Mouse (Mus musculus) frontal cortex, postnatal 10 days (tissue): ENCODE results near the gene D030056L22Rik.

Experiments used
- DNase-seq, 2 experiments: peaks; one replicate each; pipeline ENCODE4 v3.0.0; 2022; ENCODE audit warnings: low spot score in 2 of 2, mixed read lengths in 1 of 2

Gene D030056L22Rik

DNA sequence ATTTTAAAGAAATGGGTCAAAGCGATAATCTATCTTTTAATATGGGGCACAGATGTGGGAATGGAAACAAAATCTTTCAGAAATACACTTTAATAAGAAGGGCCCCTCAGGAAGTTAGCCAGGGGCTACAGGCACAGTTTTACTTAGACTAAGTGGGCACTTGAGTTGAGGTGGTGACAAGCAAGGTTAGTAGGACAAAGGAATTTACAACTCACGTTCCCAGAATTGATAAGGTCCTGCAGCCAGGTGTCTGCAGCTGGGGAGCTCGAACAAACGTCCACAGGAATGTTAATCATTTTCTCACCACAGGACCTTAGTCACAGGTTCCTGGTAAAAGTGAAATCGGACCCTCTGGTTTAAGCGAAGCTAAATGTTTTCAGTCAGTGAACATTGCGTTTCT lies 18.1 kb downstream of the D030056L22Rik start:
- no peak for DNase-seq

DNA sequence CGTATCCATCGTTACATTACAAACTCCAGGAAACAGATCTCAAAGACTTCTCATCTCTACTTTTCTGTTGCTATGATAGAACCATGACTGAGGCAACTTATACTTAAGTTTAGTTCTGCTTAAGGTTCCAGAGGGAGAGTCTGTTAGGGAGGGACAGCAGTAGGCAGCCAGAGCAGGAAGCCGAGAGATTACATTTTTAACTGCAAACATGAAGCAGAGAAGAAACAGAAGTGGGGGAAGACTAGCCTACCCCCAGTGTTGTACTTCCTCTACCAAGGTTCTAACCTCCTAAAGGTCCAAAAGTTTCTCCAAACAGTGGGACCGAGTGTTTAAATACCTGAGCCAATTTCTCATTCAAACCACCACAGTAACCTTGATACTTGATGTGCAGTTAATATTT lies 22.9 kb downstream of the D030056L22Rik start:
- DNase-seq: no peak

DNA sequence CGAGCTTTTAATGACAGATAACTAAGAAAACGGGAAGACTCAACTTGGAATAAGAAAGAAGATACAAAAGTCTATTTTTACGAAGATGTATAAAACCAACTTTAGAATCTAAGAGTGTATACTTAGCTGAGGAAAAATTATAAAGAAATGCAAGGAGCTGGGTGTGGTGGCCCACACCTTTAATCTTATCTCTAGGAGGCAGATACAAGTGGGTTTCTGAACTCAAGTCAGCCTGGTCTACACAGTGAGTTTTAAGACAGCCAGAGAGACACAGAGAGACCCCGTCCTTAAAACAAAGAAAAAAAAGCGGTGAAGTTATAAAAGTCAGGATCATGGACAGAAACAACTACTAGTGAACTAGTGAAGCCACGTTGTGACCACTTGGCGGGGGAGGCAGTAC lies 26.2 kb downstream of the D030056L22Rik start:
- DNase-seq: no peak

DNA sequence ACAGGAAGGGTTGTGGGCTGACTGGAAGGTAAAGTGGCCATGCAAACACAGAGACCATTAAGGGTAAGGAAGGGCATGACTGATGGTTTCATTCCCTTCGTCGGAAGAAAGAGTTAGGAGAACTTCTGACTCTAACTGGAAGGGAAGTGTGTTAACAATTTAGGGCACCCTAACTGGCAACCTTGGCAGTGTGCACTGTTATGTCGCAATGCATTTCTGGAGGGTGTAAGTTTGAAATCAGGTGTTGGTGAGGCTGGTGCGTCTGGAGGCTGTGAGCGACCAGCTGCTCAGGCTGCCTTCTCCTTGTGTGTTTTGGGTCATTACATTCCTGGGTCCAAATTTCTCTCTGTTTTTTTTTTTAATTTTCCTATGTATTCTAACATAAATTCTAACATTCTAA lies 31.0 kb downstream of the D030056L22Rik start:
- DNase-seq: no peak

- DNase-seq: no peak
Measured at GRCm38 (mm10) chr19:18746576-18747340, 33.8 kb downstream of the D030056L22Rik start.

DNA sequence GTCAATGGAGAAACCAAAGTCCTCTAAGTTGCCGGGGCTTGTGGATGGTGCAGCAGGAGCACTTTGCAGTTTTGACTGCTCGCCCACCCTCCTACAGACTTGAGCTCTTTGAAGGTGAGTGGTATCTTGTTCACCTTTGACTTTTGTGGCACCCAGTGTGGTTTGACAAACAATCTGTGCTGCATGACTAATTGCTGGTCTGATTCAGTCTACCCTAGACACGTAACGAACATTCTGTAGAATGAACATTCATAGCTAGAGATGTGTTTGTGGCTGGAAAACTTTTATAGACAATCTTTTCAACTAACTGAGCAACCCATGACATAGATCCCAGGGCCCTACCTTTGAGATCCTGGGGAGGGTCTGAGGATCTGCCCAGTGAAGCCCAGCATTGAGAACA lies 34.4 kb downstream of the D030056L22Rik start:
- DNase-seq: no peak

- no peak for DNase-seq
Measured at GRCm38 (mm10) chr19:18749598-18750339, 36.8 kb downstream of the D030056L22Rik start, which contains the start of gene Trpm6. Gene Trpm6, plus strand, starts transcription at chr19:18749983.

DNA sequence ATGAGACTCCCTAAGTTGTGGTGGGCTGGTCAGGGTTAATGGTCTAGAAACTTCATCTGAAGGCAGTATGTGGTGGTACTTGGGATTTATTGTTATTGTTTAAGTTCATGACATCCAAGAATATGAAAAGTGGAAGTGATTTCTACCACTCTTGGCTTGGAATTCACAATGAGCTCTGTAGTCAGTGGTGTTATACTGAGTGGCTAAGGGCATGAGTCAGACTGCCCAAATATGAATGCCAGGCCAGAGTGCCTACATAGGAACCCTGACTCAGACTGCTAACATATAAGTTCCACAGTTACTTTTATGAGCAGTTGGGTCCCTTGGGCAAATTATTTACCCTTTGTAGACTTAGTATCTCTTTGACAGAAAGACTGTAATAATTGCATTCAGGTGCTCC lies 44.2 kb downstream of the D030056L22Rik start:
- DNase-seq: no peak

GRCm38 (mm10) chr19:18757706-18758105 lies 44.7 kb downstream of the D030056L22Rik start:
- no peak for DNase-seq

DNA sequence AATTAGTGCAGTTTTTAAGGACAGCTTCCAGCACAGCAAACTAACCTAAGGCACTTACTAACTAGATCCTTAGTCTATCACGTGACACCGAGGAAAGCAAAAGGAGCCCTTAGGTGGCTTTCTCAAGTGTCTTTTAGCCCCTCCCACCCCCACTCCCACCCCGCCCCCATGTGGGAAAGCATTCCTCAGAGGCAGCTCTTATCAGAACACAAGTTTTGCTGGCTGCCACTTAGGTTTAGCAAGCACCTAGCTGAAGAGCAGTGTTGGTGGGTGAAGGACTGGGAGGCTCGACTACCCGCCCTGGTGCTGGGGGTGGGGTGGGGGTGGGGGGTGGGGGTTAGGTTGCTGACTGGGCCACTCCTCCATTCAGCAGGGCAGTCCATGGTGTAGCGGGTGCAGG lies 45.3 kb downstream of the D030056L22Rik start:
- no peak for DNase-seq

DNA sequence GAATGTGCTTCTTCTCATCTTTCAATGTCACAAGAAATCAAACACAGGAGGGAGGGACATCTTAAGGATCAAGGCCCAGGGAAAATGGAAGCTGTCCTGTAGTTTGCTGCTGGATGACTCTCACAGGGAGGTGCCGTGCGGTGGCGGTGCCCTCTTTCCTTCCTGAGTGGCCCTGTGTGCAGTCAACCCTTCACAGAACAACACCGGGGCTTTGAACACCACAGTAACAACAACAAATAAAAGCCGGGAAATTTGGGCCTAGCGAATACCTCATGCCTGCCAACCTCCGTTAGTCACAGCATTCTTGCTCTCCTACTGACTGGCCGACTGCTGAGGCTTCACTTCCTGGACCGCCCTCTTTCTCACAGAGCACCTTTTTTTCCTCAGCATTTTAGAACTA lies 45.9 kb downstream of the D030056L22Rik start:
- DNase-seq: no peak

DNA sequence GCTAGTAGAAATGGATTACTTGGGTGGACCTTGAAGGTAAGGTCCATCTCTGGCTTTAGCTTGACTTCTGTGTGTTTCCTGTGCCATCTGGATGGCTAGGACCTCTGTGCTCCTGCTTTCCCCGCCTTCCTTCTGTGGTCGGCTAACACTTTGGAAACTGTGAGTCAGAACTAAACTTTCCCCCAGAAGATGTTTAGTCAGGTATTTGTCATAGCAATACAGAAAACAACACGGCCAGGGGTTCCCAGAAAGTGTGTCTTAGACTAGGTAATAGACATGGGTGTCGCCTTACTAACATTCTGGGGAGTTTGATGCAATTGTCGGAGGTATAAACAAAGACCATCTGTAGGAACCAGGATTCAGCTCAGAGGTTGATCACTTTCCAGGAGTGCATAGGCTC lies 53.4 kb downstream of the D030056L22Rik start:
- no peak for DNase-seq
